ENCODE assay signal across 16 mouse cellular contexts in genomic region chr11:94930151-94930550, GRCm38 (mm10). TPM values are rescaled to one million over a fixed set of nuclear protein-coding genes. Genes with fewer than 3 reads are reported as not detected.
A peak's percentile ranks its signal among the peaks of the same experiment; 100 is the strongest.
DNase-seq lines count a peak whose midpoint lies in the region; ATAC-seq and TF ChIP-seq lines count a peak whose summit lies in the region.
"Had no signal": no experiment of that assay in that cellular context is flagged by ENCODE, and none has a peak within 500 bp of the region (broad histone marks: within the 10 kb centered on the region; RNA-seq: fewer than 3 reads in every experiment).

No protein-coding gene starts in this region.

- no peak for TF ChIP-seq POLR2A in kidney, adult 2 months (IDR thresholded peaks at IDR 0.05; ENCODE audit: low read depth, low read length)
- no peak for TF ChIP-seq POLR2A in myocyte (IDR thresholded peaks at IDR 0.05; ENCODE audit: insufficient read length, low read depth)

- H3K9ac ChIP-seq in kidney, embryonic 14.5 days (ENCODE audit: low read depth, low read length) = no peak overlapping the region
- H3K9ac ChIP-seq in embryonic facial prominence, embryonic 15.5 days = no peak overlapping the region
- H3K9ac ChIP-seq: forebrain, embryonic 15.5 days had no signal

- H3ac ChIP-seq in myocyte (ENCODE audit: control insufficient read depth, insufficient read length) = no peak overlapping the region

- H3K9me3 ChIP-seq in kidney, embryonic 14.5 days (ENCODE audit: control insufficient read depth, low read length) = no peaks in the 10 kb centered on the region
- no peaks in the 10 kb centered on the region for H3K9me3 ChIP-seq in embryonic facial prominence, embryonic 10.5 days
- no peaks in the 10 kb centered on the region for H3K9me3 ChIP-seq in embryonic facial prominence, embryonic 15.5 days (replicated peaks)
- H3K9me3 ChIP-seq: forebrain, embryonic 15.5 days had no signal

- no peak overlapping the region for H3K4me3 ChIP-seq in kidney, embryonic 14.5 days (ENCODE audit: low read length)
- H3K4me3 ChIP-seq in kidney, adult 2 months (ENCODE audit: insufficient read depth, low read depth, low read length) = no peak overlapping the region
- no peak overlapping the region for H3K4me3 ChIP-seq in embryonic facial prominence, embryonic 10.5 days
- no peak overlapping the region for H3K4me3 ChIP-seq in embryonic facial prominence, embryonic 15.5 days (replicated peaks)
- H3K4me3 ChIP-seq in myocyte = no peak overlapping the region
- H3K4me3 ChIP-seq: forebrain, embryonic 15.5 days had no signal

- DNase-seq in kidney, adult 2 months = no peak
- DNase-seq in embryonic facial prominence, embryonic 10.5 days (ENCODE audit: low spot score) = peak; percentile 56
- no peak for DNase-seq in layer of hippocampus, postnatal 10 days (ENCODE audit: low spot score in 2 of 2)
- no peak for DNase-seq in layer of hippocampus, adult 9-10 months (ENCODE audit: low spot score)
- DNase-seq: cerebellum, postnatal 25 days; gastrocnemius, postnatal 36 days; lung, postnatal 4 days had no signal

- 31% methylated on average over 4 of the region's 4 CpGs for WGBS in kidney, embryonic 14.5 days
- WGBS in kidney, adult 2 months = 55% methylated on average over 4 of the region's 4 CpGs
- WGBS in embryonic facial prominence, embryonic 10.5 days = 42% methylated on average over 4 of the region's 4 CpGs
- WGBS in embryonic facial prominence, embryonic 15.5 days = 45% methylated on average over 4 of the region's 4 CpGs

- H3K27me3 ChIP-seq in kidney, embryonic 14.5 days (ENCODE audit: control insufficient read depth, insufficient read depth, low read length) = peaks cover under 1% of the 10 kb centered on the region; the same call in 1 of the 2 replicates
- H3K27me3 ChIP-seq in kidney, adult 2 months (replicated peaks; ENCODE audit: control insufficient read depth, insufficient read depth, low read length) = no peaks in the 10 kb centered on the region
- peaks cover 39% of the 10 kb centered on the region for H3K27me3 ChIP-seq in embryonic facial prominence, embryonic 10.5 days (replicated peaks; ENCODE audit: low read depth, poor library complexity, severe bottlenecking)
- H3K27me3 ChIP-seq in embryonic facial prominence, embryonic 15.5 days = no peaks in the 10 kb centered on the region
- no peaks in the 10 kb centered on the region for H3K27me3 ChIP-seq in myocyte (ENCODE audit: control insufficient read depth, insufficient read depth, insufficient read length)

- ATAC-seq in kidney, embryonic 14.5 days (ENCODE audit: low FRiP score, low TSS enrichment) = no peak
- no peak for ATAC-seq in embryonic facial prominence, embryonic 15.5 days (ENCODE audit: insufficient number of reproducible peaks, low FRiP score, low TSS enrichment, low read depth)
- ATAC-seq: activated CD4-positive, CD25-positive, alpha-beta regulatory T cell, adult 4 months; forebrain, embryonic 15.5 days; hindbrain, embryonic 16.5 days had no signal

- peak overlapping the region; percentile 97; the same call in 1 of the 2 replicates for H3K27ac ChIP-seq in kidney, embryonic 14.5 days (ENCODE audit: low read depth, low read length)
- H3K27ac ChIP-seq in kidney, adult 2 months (ENCODE audit: insufficient read depth, low read depth, low read length) = no peak overlapping the region
- H3K27ac ChIP-seq in embryonic facial prominence, embryonic 10.5 days (replicated peaks) = peak overlapping the region; percentile 83
- peak overlapping the region; percentile 95 for H3K27ac ChIP-seq in embryonic facial prominence, embryonic 15.5 days (replicated peaks)
- H3K27ac ChIP-seq: forebrain, embryonic 15.5 days had no signal

- peaks cover 49% of the 10 kb centered on the region for H3K4me1 ChIP-seq in kidney, embryonic 14.5 days (ENCODE audit: control insufficient read depth, insufficient read depth, low read length)
- H3K4me1 ChIP-seq in kidney, adult 2 months (ENCODE audit: control insufficient read depth, insufficient read depth, low read length) = no peaks in the 10 kb centered on the region
- H3K4me1 ChIP-seq in embryonic facial prominence, embryonic 10.5 days = peaks cover 74% of the 10 kb centered on the region
- peaks cover 84% of the 10 kb centered on the region for H3K4me1 ChIP-seq in embryonic facial prominence, embryonic 15.5 days

- H3K36me3 ChIP-seq in kidney, embryonic 14.5 days (ENCODE audit: control insufficient read depth, insufficient read depth, low read length) = no peaks in the 10 kb centered on the region
- H3K36me3 ChIP-seq in kidney, adult 2 months (ENCODE audit: control insufficient read depth, insufficient read depth, low read length) = no peaks in the 10 kb centered on the region
- no peaks in the 10 kb centered on the region for H3K36me3 ChIP-seq in embryonic facial prominence, embryonic 10.5 days (replicated peaks)
- no peaks in the 10 kb centered on the region for H3K36me3 ChIP-seq in embryonic facial prominence, embryonic 15.5 days
- no peaks in the 10 kb centered on the region for H3K36me3 ChIP-seq in myocyte (ENCODE audit: control insufficient read depth, insufficient read depth)
- H3K36me3 ChIP-seq: forebrain, embryonic 15.5 days had no signal

- no peak for TF ChIP-seq CTCF in kidney, adult 2 months (conservative IDR thresholded peaks at IDR 0.05; ENCODE audit: insufficient read depth, insufficient read length, low read depth, low read length)

- no peaks in the 10 kb centered on the region for H3K79me2 ChIP-seq in myocyte (ENCODE audit: control insufficient read depth, insufficient read depth)

- H3K4me2 ChIP-seq in kidney, embryonic 14.5 days (replicated peaks; ENCODE audit: low read depth, low read length) = no peak overlapping the region
- H3K4me2 ChIP-seq in embryonic facial prominence, embryonic 15.5 days (replicated peaks) = no peak overlapping the region
- peak overlapping the region; percentile 87 for H3K4me2 ChIP-seq in myocyte (ENCODE audit: low read depth)
- H3K4me2 ChIP-seq: forebrain, embryonic 15.5 days had no signal

TF ChIP-seq in myocyte, 11 proteins besides CTCF, POLR2A, EP300 and RAD21:
- TF ChIP-seq CEBPB (IDR thresholded peaks at IDR 0.05; ENCODE audit: insufficient read depth, poor library complexity, severe bottlenecking) = no peak
- TF ChIP-seq E2F4 (IDR thresholded peaks at IDR 0.05; ENCODE audit: insufficient read depth) = no peak
- no peak for TF ChIP-seq TCF12 (IDR thresholded peaks at IDR 0.05; ENCODE audit: insufficient read depth, poor library complexity, severe bottlenecking)
- TF ChIP-seq MYOG (IDR thresholded peaks at IDR 0.05; ENCODE audit: control insufficient read depth in 1 of 3, insufficient read depth in 1 of 3, insufficient read length in 2 of 3, low read depth in 2 of 3) = peak in 1 of 3 experiments; percentile 31
- peak in 1 of 3 experiments; percentile 33 for TF ChIP-seq MYOD1 (IDR thresholded peaks at IDR 0.05; ENCODE audit: control insufficient read depth in 1 of 3, insufficient read length in 2 of 3, low read depth in 2 of 3)
TF ChIP-seq in myocyte: peak in this region for 2.

RNA-seq across cellular contexts. Expression of gene Col1a1, which starts 5.9 kb away (rescaled TPM):
- 248 and 380 TPM in 2 replicates for polyA plus RNA-seq in kidney, embryonic 14.5 days (2014; fragmentation: Nextera tagmentation; extraction: Ambion mirVana)
- 25.3 and 29.6 TPM in 2 replicates for polyA plus RNA-seq in kidney, adult 2 months (2012; rRNA removed)
- polyA plus RNA-seq in embryonic facial prominence, embryonic 10.5 days (2016; fragmentation: Nextera tagmentation; extraction: Ambion mirVana) = 61.5 and 88.8 TPM in 2 replicates
- polyA plus RNA-seq in embryonic facial prominence, embryonic 15.5 days (2015; fragmentation: Nextera tagmentation; extraction: Ambion mirVana) = 4,177 and 4,242 TPM in 2 replicates
- 206 TPM for polyA plus RNA-seq in myocyte (2012; fragmentation: generic; extraction: Trizol)
- total RNA-seq in layer of hippocampus, postnatal 10 days (2021) = 10 to 100 TPM; 60.6 to 66.1 TPM

RNA-seq across cellular contexts. Expression of gene Hils1, which starts 37.2 kb away (rescaled TPM):
- polyA plus RNA-seq in kidney, embryonic 14.5 days (2014; fragmentation: Nextera tagmentation; extraction: Ambion mirVana) = not detected in 2 replicates
- 0.56 TPM in 1 of 2 replicates, not detected in the other for polyA plus RNA-seq in kidney, adult 2 months (2012; rRNA removed)
- polyA plus RNA-seq in embryonic facial prominence, embryonic 10.5 days (2016; fragmentation: Nextera tagmentation; extraction: Ambion mirVana) = not detected in 2 replicates
- 0.25 TPM in 1 of 2 replicates, not detected in the other for polyA plus RNA-seq in embryonic facial prominence, embryonic 15.5 days (2015; fragmentation: Nextera tagmentation; extraction: Ambion mirVana)
- 0.37 TPM for polyA plus RNA-seq in myocyte (2012; fragmentation: generic; extraction: Trizol)
- not detected for total RNA-seq in layer of hippocampus, postnatal 10 days (2021)
- total RNA-seq: gastrocnemius, postnatal 36 days; layer of hippocampus, adult 18-20 months; left cerebral cortex, postnatal 25 days; midbrain, postnatal 0 days had no signal
- polyA plus RNA-seq: activated CD4-positive, CD25-positive, alpha-beta regulatory T cell, adult 4 months; forebrain, embryonic 15.5 days; hindbrain, embryonic 16.5 days; midbrain, postnatal 0 days had no signal

RNA-seq across cellular contexts. Expression of gene Sgca, which starts 46.0 kb away (rescaled TPM):
- 0.24 TPM in 1 of 2 replicates, not detected in the other for polyA plus RNA-seq in kidney, embryonic 14.5 days (2014; fragmentation: Nextera tagmentation; extraction: Ambion mirVana)
- 5.0 and 23.9 TPM in 2 replicates for polyA plus RNA-seq in kidney, adult 2 months (2012; rRNA removed)
- polyA plus RNA-seq in embryonic facial prominence, embryonic 10.5 days (2016; fragmentation: Nextera tagmentation; extraction: Ambion mirVana) = 0.17 TPM in 1 of 2 replicates, not detected in the other
- polyA plus RNA-seq in embryonic facial prominence, embryonic 15.5 days (2015; fragmentation: Nextera tagmentation; extraction: Ambion mirVana) = 11.7 and 14.6 TPM in 2 replicates
- polyA plus RNA-seq in myocyte (2012; fragmentation: generic; extraction: Trizol) = 303 TPM
- under 1 TPM; 0.66 to 0.78 TPM for total RNA-seq in layer of hippocampus, postnatal 10 days (2021)
- total RNA-seq: midbrain, postnatal 0 days had no signal
- polyA plus RNA-seq: forebrain, embryonic 15.5 days had no signal

Comparison
In these comparisons a context has a peak if more than half of its experiments do, and no peak if none do; other contexts are left out.
1. RNA of gene Col1a1, which starts 5.9 kb away (polyA plus RNA-seq): 4,177 to 4,242 TPM in embryonic facial prominence, embryonic 15.5 days; 248 to 380 TPM in kidney, embryonic 14.5 days, 206 TPM in myocyte (single experiment), 61.5 to 88.8 TPM in embryonic facial prominence, embryonic 10.5 days and 25.3 to 29.6 TPM in kidney, adult 2 months; every median in the first group is over 10 times any median in the second.
2. RNA of gene Sgca, which starts 46.0 kb away (polyA plus RNA-seq): 303 TPM in myocyte (single experiment); 5.0 to 23.9 TPM in kidney, adult 2 months, 11.7 to 14.6 TPM in embryonic facial prominence, embryonic 15.5 days, 0.24 TPM in kidney, embryonic 14.5 days and 0.17 TPM in embryonic facial prominence, embryonic 10.5 days; every median in the first group is over 10 times any median in the second.